In the genomic region with DNA sequence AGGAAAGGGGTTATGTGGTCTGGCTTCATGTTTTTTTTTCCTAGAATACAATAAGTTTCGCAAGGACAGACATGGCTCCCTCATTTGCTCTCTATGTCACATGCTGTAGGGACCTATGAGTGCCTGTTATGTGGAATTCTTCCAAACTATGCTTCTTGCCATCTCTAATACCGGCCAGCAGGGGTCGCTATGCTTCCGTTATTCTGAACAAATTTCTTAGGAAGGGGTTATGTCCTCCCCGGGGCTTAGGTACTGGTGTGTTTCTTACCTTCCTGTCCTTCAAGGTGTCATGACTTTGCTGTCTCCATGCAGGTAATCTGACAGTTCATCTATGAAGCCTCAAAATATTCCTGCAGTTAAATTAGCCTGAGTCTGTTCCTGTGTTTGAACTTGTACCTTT, we compare ENCODE assay signal across 7 mouse cellular contexts.
A peak's percentile ranks its signal among the peaks of the same experiment; 100 is the strongest.
DNase-seq lines count a peak whose midpoint lies in the region; TF ChIP-seq lines count a peak whose summit lies in the region.

No protein-coding gene starts in this region.

- H3K4me1 ChIP-seq in limb, embryonic 10.5 days = 0 out of 2 replicates have a peak, but pooled peaks cover 3% of the 10 kb centered on the region

- H3K27me3 ChIP-seq in limb, embryonic 10.5 days (ENCODE audit: low read depth, poor library complexity, severe bottlenecking) = no peaks in the 10 kb centered on the region

- peak; percentile 58; the same call in 1 of the 2 replicates for TF ChIP-seq CTCF in brain, embryonic 14.5 days (IDR thresholded peaks at IDR 0.05; ENCODE audit: borderline replicate concordance, extremely low read depth, insufficient read depth, insufficient read length)

- H3K36me3 ChIP-seq in limb, embryonic 10.5 days = no peaks in the 10 kb centered on the region

- H3K9me3 ChIP-seq in limb, embryonic 10.5 days (replicated peaks) = no peaks in the 10 kb centered on the region

- peak; percentile 20 to 25 for DNase-seq in layer of hippocampus, postnatal 10 days (ENCODE audit: low spot score in 2 of 2)
- no peak for DNase-seq in layer of hippocampus, adult 9-11 months
- peak; percentile 49 for DNase-seq in NIH3T3 (ENCODE audit: low read depth)
- peak; percentile 57 for DNase-seq in brain, embryonic 14.5 days (ENCODE audit: low read depth)
- peak; percentile 45 for DNase-seq in limb, embryonic 10.5 days (ENCODE audit: low spot score)
- no peak for DNase-seq in urinary bladder, adult 2 months (ENCODE audit: low spot score)
- DNase-seq in heart, adult 18-20 months = no peak

- 19% methylated on average over 5 of the region's 5 CpGs for WGBS in limb, embryonic 10.5 days

- H3K4me3 ChIP-seq in limb, embryonic 10.5 days = no peak overlapping the region

- TF ChIP-seq POLR2A in brain, embryonic 14.5 days (IDR thresholded peaks at IDR 0.05; ENCODE audit: borderline replicate concordance, extremely low read depth, insufficient read depth, insufficient read length, poor library complexity, severe bottlenecking) = no peak

- no peak overlapping the region for H3K27ac ChIP-seq in limb, embryonic 10.5 days

Comparison
In these comparisons a context has a peak if more than half of its experiments do, and no peak if none do; other contexts are left out.
1. DNase-seq: peak in layer of hippocampus, postnatal 10 days (2 of 2), NIH3T3 (single experiment), brain, embryonic 14.5 days (single experiment) and limb, embryonic 10.5 days (single experiment); none in layer of hippocampus, adult 9-11 months (single experiment), urinary bladder, adult 2 months (single experiment) and heart, adult 18-20 months (0 of 2).